Mouse (Mus musculus) splenic B cell, adult 2 months (primary cell): ENCODE measurements around the gene Nlrx1.

Experiments
- DNase-seq: peaks from one replicate; pipeline ENCODE4 v3.0.0-alpha.2; 2011; ENCODE audit warnings: low read depth, low spot score
- H3K27me3 ChIP-seq: 2 replicates; pipeline ENCODE4 v1.6.1; 2012; ENCODE audit warnings: mild to moderate bottlenecking, low read length, moderate library complexity, mixed read lengths; ENCODE audit not compliant: control insufficient read depth, poor library complexity, insufficient read depth, severe bottlenecking
- H3K36me3 ChIP-seq: 2 replicates; pipeline ENCODE4 v1.6.1; 2012; ENCODE audit warnings: mild to moderate bottlenecking, low read length, moderate library complexity, mixed read lengths; ENCODE audit not compliant: control insufficient read depth, poor library complexity, insufficient read depth, severe bottlenecking

The Nlrx1 gene

GRCm38 (mm10) chr9:44288076-44288958, 19.9 kb upstream of the Nlrx1 start, which contains the start of gene Abcg4:
Gene Abcg4, minus strand, starts transcription at chr9:44288615.
- peak; percentile 18 for DNase-seq
- H3K36me3 ChIP-seq = peaks cover 2% of the 10 kb centered on the region; the same call in 1 of the 2 replicates
- H3K27me3 ChIP-seq = no peaks in the 10 kb centered on the region

- H3K27me3 ChIP-seq = no peaks in the 10 kb centered on the region
- peak; percentile 29 for DNase-seq
- peaks cover 2% of the 10 kb centered on the region; the same call in 1 of the 2 replicates for H3K36me3 ChIP-seq
These were observed 19.1 kb upstream of the Nlrx1 start for GRCm38 (mm10) chr9:44287401-44288075.

GRCm38 (mm10) chr9:44287003-44287400, 18.6 kb upstream of the Nlrx1 start:
- DNase-seq = peak; percentile 7
- peaks cover 2% of the 10 kb centered on the region; the same call in 1 of the 2 replicates for H3K36me3 ChIP-seq
- no peaks in the 10 kb centered on the region for H3K27me3 ChIP-seq

GRCm38 (mm10) chr9:44286256-44286850, 18.0 kb upstream of the Nlrx1 start:
- Histone ChIP-seq H3K36me3 (peaks cover 2% of the 10 kb centered on the region; the same call in 1 of the 2 replicates), H3K27me3 (no peaks in the 10 kb centered on the region)
- no peak for DNase-seq

GRCm38 (mm10) chr9:44283183-44283582, 14.8 kb upstream of the Nlrx1 start:
- no peaks in the 10 kb centered on the region for H3K36me3 ChIP-seq
- no peaks in the 10 kb centered on the region for H3K27me3 ChIP-seq

GRCm38 (mm10) chr9:44269973-44270372, 1.6 kb upstream of the Nlrx1 start:
- no peak for DNase-seq
- no peaks in the 10 kb centered on the region for H3K27me3 ChIP-seq

More at GRCm38 (mm10) chr9:44283183-44283582, 14.8 kb upstream of the Nlrx1 start:
- no peak for DNase-seq

GRCm38 (mm10) chr9:44269077-44269476, 678 bp upstream of the Nlrx1 start:
- Histone ChIP-seq H3K36me3 (no peaks in the 10 kb centered on the region), H3K27me3 (no peaks in the 10 kb centered on the region)
- DNase-seq = peak; percentile 73

More at GRCm38 (mm10) chr9:44269973-44270372, 1.6 kb upstream of the Nlrx1 start:
- no peaks in the 10 kb centered on the region for H3K36me3 ChIP-seq

- DNase-seq = peak; percentile 86
- Histone ChIP-seq H3K36me3 (no peaks in the 10 kb centered on the region), H3K27me3 (no peaks in the 10 kb centered on the region)
These were observed 405 bp downstream of the Nlrx1 start for GRCm38 (mm10) chr9:44268027-44268360.

- Histone ChIP-seq H3K36me3 (no peaks in the 10 kb centered on the region), H3K27me3 (no peaks in the 10 kb centered on the region)
- no peak for DNase-seq
These were observed 926 bp downstream of the Nlrx1 start for GRCm38 (mm10) chr9:44267319-44268026.

GRCm38 (mm10) chr9:44266478-44267226, 1.7 kb downstream of the Nlrx1 start:
- DNase-seq = no peak
- H3K36me3 ChIP-seq = no peaks in the 10 kb centered on the region
- no peaks in the 10 kb centered on the region for H3K27me3 ChIP-seq

GRCm38 (mm10) chr9:44261388-44261787, 7.0 kb downstream of the Nlrx1 start:
- no peak for DNase-seq
- no peaks in the 10 kb centered on the region for H3K27me3 ChIP-seq

GRCm38 (mm10) chr9:44259014-44259413, 9.4 kb downstream of the Nlrx1 start:
- DNase-seq = no peak
- H3K36me3 ChIP-seq = no peaks in the 10 kb centered on the region
- H3K27me3 ChIP-seq = no peaks in the 10 kb centered on the region

More at GRCm38 (mm10) chr9:44261388-44261787, 7.0 kb downstream of the Nlrx1 start:
- no peaks in the 10 kb centered on the region for H3K36me3 ChIP-seq

GRCm38 (mm10) chr9:44256213-44256612, 12.2 kb downstream of the Nlrx1 start:
- no peak for DNase-seq
- Histone ChIP-seq H3K27me3 (no peaks in the 10 kb centered on the region), H3K36me3 (no peaks in the 10 kb centered on the region)

GRCm38 (mm10) chr9:44255136-44255521, 13.3 kb downstream of the Nlrx1 start:
- Histone ChIP-seq H3K36me3 (no peaks in the 10 kb centered on the region), H3K27me3 (no peaks in the 10 kb centered on the region)
- no peak for DNase-seq
